ENCODE assay signal across 26 mouse cellular contexts in genomic region chr1:98086456-98086855, GRCm38 (mm10).
"Had no signal": no experiment of that assay in that cellular context is flagged by ENCODE, and none has a peak within 500 bp of the region (broad histone marks: within the 10 kb centered on the region; RNA-seq: fewer than 3 reads in every experiment).

No protein-coding gene starts in this region.

- H3K9me3 ChIP-seq: heart, embryonic 13.5 days; heart, embryonic 15.5 days; hindbrain, embryonic 10.5 days; hindbrain, embryonic 12.5 days; intestine, embryonic 15.5 days; limb, embryonic 13.5 days; limb, embryonic 15.5 days; liver, embryonic 13.5 days; liver, embryonic 15.5 days had no signal

- ATAC-seq: inflammation-experienced regulatory T-cells, adult 6 months; intestine, embryonic 15.5 days; intestine, postnatal 0 days had no signal

- H3K9ac ChIP-seq: heart, embryonic 13.5 days; heart, embryonic 15.5 days; hindbrain, embryonic 12.5 days; hindbrain, embryonic 14.5 days; intestine, embryonic 15.5 days; limb, embryonic 13.5 days; limb, embryonic 15.5 days; liver, embryonic 13.5 days; liver, embryonic 15.5 days had no signal

- H3K4me2 ChIP-seq: heart, embryonic 13.5 days; heart, embryonic 15.5 days; hindbrain, embryonic 12.5 days; hindbrain, embryonic 14.5 days; intestine, embryonic 15.5 days; limb, embryonic 13.5 days; limb, embryonic 15.5 days; liver, embryonic 13.5 days; liver, embryonic 15.5 days had no signal

- H3K4me3 ChIP-seq: gastrocnemius, adult 2 months; heart, adult 2 months; heart, embryonic 13.5 days; heart, embryonic 15.5 days; hindbrain, embryonic 10.5 days; hindbrain, embryonic 12.5 days; intestine, embryonic 15.5 days; layer of hippocampus, adult 2 months; left cerebral cortex, adult 2 months; limb, embryonic 13.5 days; limb, embryonic 15.5 days; liver, embryonic 13.5 days; liver, embryonic 15.5 days had no signal

- H3K27ac ChIP-seq: gastrocnemius, adult 2 months; heart, adult 2 months; hindbrain, embryonic 10.5 days; hindbrain, embryonic 12.5 days; intestine, embryonic 15.5 days; layer of hippocampus, adult 2 months; left cerebral cortex, adult 2 months; limb, embryonic 13.5 days; limb, embryonic 15.5 days; liver, embryonic 13.5 days; liver, embryonic 15.5 days had no signal

- DNase-seq: gastrocnemius, adult 2 months; gastrocnemius, postnatal 10 days; gastrocnemius, postnatal 25 days; heart, adult 2 months; heart, postnatal 14 days; heart, postnatal 4 days; kidney, adult 18-20 months; kidney, adult 8-10 months; kidney, postnatal 10 days; kidney, postnatal 25 days; kidney, postnatal 4 days; left cerebral cortex, postnatal 4 days; liver, embryonic 13.5 days had no signal

- H3K27me3 ChIP-seq: heart, embryonic 13.5 days; heart, embryonic 15.5 days; hindbrain, embryonic 12.5 days; intestine, embryonic 15.5 days; limb, embryonic 13.5 days; limb, embryonic 15.5 days; liver, embryonic 13.5 days; liver, embryonic 15.5 days had no signal

- H3K36me3 ChIP-seq: heart, embryonic 13.5 days; heart, embryonic 15.5 days; hindbrain, embryonic 10.5 days; hindbrain, embryonic 12.5 days; intestine, embryonic 15.5 days; limb, embryonic 13.5 days; limb, embryonic 15.5 days; liver, embryonic 13.5 days; liver, embryonic 15.5 days had no signal
